Mouse (Mus musculus) cerebral cortex, adult 2 months (tissue): Measurements from ENCODE around the gene Tmco4.

ENCODE experiments used
- WGBS: fragments of 180-500 bp; shearing (Covaris S2); methylation state at CpG from one replicate; pipeline ENCODE4 v1.1.7; 2018; 5-methylcytosine and 5-hydroxymethylcytosine counted together

The Tmco4 gene

GRCm38 (mm10) chr4:139019413-139019812 lies 46.7 kb downstream of the Tmco4 start:
- 84% methylated on average over 13 of the region's 13 CpGs for WGBS

- 75% methylated on average over 3 of the region's 3 CpGs for WGBS
Observed at GRCm38 (mm10) chr4:139020385-139020784, 47.7 kb downstream of the Tmco4 start.

GRCm38 (mm10) chr4:139024379-139024778 lies 51.7 kb downstream of the Tmco4 start:
- WGBS, result 29% methylated on average over 2 of the region's 2 CpGs

GRCm38 (mm10) chr4:139030675-139031074 lies 58.0 kb downstream of the Tmco4 start:
- 79% methylated on average over 6 of the region's 6 CpGs for WGBS

GRCm38 (mm10) chr4:139032521-139032920 lies 59.8 kb downstream of the Tmco4 start:
- WGBS, result 66% methylated on average over 12 of the region's 12 CpGs

- WGBS, result 54% methylated on average over 11 of the region's 11 CpGs
Observed at GRCm38 (mm10) chr4:139033263-139034009, 60.7 kb downstream of the Tmco4 start.

- WGBS, result 64% methylated on average over 8 of the region's 8 CpGs
Observed at GRCm38 (mm10) chr4:139034010-139034367, 61.3 kb downstream of the Tmco4 start.

GRCm38 (mm10) chr4:139034540-139034939 lies 61.9 kb downstream of the Tmco4 start:
- WGBS, result 69% methylated on average over 4 of the region's 4 CpGs

- WGBS, result 68% methylated on average over 3 of the region's 3 CpGs
Observed at GRCm38 (mm10) chr4:139034942-139035341, 62.3 kb downstream of the Tmco4 start.

- WGBS, result 78% methylated on average over 3 of the region's 3 CpGs
Observed at GRCm38 (mm10) chr4:139035799-139036198, 63.1 kb downstream of the Tmco4 start.

GRCm38 (mm10) chr4:139037795-139038607 lies 65.3 kb downstream of the Tmco4 start:
- WGBS, result 52% methylated on average over 17 of the region's 17 CpGs

GRCm38 (mm10) chr4:139040084-139040839 lies 67.6 kb downstream of the Tmco4 start:
- WGBS, result 57% methylated on average over 10 of the region's 10 CpGs

GRCm38 (mm10) chr4:139042611-139043010 lies 69.9 kb downstream of the Tmco4 start:
- WGBS, result 67% methylated on average over 5 of the region's 5 CpGs

- 83% methylated on average over 2 of the region's 2 CpGs for WGBS
Observed at GRCm38 (mm10) chr4:139043600-139043999, 70.9 kb downstream of the Tmco4 start.

- 96% methylated on average over 5 of the region's 5 CpGs for WGBS
Observed at GRCm38 (mm10) chr4:139044566-139044965, 71.9 kb downstream of the Tmco4 start.

- 78% methylated on average over 5 of the region's 5 CpGs for WGBS
Observed at GRCm38 (mm10) chr4:139046354-139046753, 73.7 kb downstream of the Tmco4 start.

- 40% methylated on average over 6 of the region's 6 CpGs for WGBS
Observed at GRCm38 (mm10) chr4:139048518-139048917, 75.8 kb downstream of the Tmco4 start.

GRCm38 (mm10) chr4:139052796-139053195 lies 80.1 kb downstream of the Tmco4 start:
- WGBS, result 40% methylated on average over 7 of the region's 7 CpGs

GRCm38 (mm10) chr4:139053391-139053790 lies 80.7 kb downstream of the Tmco4 start:
- 75% methylated on average over 5 of the region's 5 CpGs for WGBS

GRCm38 (mm10) chr4:139054300-139054923 lies 81.7 kb downstream of the Tmco4 start:
- 45% methylated on average over 9 of the region's 9 CpGs for WGBS

GRCm38 (mm10) chr4:139055336-139055735 lies 82.6 kb downstream of the Tmco4 start:
- WGBS, result 72% methylated on average over 4 of the region's 4 CpGs

GRCm38 (mm10) chr4:139055744-139056143 lies 83.1 kb downstream of the Tmco4 start:
- WGBS, result 73% methylated on average over 3 of the region's 3 CpGs
